Mouse (Mus musculus) erythroblast, embryonic 14.5 days (primary cell): ENCODE data around the gene Cntn3.

Source experiments
- GATA1 ChIP-seq: IDR thresholded peaks from 2 replicates; pipeline ENCODE4 v1.6.1; 2012; ENCODE audit warnings: low read length, inconsistent platforms, mixed read lengths
- TAL1 ChIP-seq: IDR thresholded peaks from 3 replicates; pipeline ENCODE4 v1.6.1; 2012; ENCODE audit warnings: low read length, inconsistent platforms, mixed read lengths

GRCm38 (mm10) chr6:102555814-102556437 lies 17.0 kb downstream of the Cntn3 start:
- no peak for TF ChIP-seq GATA1
- no peak for TF ChIP-seq TAL1
